Mouse (Mus musculus) liver (tissue): Measurements from ENCODE around the gene Samd8.
A peak's percentile ranks its signal among the peaks of the same experiment; 100 is the strongest.

Experiments used
- DNase-seq: peaks from one replicate; pipeline ENCODE4 v3.0.0-alpha.2; 2020; ENCODE audit warnings: mixed read lengths

The Samd8 gene

DNA sequence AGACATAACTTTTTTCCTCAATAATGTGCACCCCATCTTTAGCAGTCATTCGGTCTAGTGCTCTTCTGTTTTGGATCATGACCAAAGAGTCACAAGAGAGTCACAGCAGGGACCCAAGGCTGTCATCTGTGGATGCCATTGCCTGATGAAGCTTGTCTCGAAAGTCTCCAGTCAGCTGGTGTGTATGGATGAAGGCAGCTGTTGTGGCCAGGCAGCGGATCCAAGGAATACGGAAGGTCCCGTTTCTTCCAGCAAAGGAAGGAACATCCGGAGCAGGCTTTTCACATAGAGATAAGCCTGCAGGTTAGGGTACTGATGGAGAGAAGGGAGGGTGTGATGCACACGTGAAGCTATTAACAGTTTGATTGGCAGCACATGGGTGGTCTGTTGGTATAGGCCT, 51.3 kb downstream of the Samd8 start:
- no peak for DNase-seq

DNA sequence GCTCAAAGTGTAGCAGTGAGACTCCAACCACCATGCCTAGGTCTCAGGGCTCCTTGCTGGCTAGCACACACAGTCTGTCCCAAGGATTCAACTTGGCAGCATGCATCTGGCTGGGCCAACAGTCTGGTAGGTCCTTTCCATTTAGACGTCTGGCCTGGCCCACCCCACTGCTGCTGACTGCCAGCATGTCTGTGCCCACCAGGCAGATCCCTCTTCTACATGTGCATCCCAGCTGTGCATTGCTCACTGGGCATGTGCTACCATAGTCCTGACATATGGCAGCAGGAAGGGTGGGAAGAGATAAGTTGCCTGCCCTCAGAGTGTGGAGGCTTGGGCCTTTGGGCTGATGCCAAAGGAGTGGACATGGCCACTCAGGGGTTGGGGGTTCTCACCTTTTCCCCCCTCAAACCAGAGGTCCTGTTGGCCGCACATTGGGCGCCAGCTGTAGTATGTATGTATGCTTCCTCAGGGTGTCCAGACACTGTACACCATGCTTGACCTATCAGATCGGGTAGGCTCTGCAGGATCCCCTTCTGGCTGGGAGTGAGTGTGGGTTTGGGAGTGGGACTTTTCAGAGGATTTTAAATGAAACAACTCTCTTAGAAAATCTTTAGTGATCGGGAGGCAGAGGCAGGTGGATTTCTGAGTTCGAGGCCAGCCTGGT, 52.3 kb downstream of the Samd8 start:
- DNase-seq: no peak

DNA sequence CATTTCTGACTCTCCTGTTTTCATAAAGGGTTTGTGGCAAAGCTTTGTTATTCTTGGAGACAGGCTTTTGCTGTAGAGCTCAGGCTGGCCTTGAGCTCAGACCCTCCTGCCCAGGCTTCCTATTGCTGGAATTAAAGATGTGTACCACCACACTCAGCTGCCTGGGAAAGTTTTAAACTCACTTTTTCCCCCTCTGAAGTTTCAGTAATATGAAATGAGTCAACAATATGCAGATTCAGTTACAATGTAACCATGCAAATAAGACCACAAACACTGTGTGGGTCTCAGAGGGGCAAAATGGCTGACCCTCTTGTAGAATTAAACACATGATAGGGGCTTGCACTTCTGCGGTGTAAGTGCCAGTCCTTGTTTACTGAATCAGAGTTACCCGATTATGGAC, 55.9 kb downstream of the Samd8 start:
- no peak for DNase-seq

DNA sequence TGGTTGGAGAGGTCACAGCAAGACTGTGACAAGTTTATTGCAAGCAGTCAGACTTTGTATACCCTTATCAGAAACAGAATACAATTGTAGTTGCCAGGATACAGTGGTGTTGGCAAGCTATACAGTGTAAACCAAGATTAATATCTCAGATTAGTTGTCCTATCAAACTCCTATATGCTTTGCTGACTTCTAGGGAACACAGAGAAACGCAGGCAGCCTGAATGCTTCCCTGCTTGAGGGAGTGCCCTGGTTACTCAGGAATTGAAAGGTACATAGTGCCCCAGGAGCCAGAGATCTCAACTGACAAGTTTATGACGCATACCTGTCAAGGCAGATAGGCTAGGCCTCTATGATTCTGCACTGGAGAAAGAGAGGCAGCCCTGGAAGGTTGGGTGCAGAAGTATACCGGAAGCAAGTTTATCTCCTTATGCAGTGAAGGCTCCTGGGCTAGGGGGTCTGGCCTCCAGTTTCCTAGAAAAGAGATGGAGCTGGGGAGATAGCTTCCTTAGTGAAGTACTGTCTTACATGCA, 56.4 kb downstream of the Samd8 start:
- peak; percentile 49 for DNase-seq

DNA sequence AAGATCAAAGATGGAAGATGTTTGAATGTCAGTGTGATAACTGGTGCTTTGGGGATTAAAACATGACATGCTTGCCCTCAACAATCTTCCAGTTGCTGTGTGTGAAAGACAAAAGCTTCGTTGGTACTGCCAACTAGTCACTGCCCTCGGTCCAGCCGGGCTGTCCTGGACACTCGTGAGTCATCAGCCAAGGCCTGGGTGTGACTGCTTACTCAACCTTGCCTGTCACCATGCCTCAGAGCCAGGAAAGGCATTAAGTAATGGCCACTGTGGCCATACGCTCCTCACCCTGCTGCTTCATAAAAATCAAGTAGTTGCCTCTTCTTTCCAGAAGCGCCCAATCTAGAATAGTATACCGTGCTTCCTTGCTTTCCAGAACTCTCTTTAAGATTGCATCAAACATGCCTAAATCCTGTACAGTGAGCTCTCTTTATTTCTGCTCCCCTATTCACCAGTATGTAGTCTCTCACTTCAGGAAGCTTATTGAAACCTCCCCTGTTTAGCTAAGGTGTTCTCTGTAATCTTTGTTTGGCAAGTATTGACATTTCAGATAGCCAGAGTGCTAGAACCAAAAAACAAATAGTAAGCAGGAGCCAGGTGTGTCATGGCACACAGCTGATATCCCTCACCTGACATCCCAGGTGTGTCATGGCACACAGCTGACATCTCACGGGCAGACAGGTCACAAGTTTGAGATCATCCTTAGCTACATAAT, 58.0 kb downstream of the Samd8 start:
- DNase-seq: no peak

DNA sequence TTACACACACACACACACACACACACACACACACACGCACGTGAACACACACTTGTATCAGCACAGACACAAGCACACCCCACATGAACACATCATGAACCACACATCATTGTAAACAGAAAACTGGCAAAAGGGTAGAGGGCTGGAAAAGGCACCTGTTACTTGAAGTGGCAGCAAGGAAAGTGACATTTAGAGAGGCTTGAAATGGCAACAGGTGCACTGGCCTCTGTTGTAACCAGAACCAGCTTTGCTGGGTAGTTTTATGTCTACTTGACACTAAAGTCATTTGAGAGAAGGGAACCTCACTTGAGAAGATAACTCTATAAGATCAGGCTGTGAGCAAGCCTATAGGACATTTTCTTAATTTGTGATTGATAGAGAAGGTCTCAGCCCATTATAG, 59.1 kb downstream of the Samd8 start:
- no peak for DNase-seq

DNA sequence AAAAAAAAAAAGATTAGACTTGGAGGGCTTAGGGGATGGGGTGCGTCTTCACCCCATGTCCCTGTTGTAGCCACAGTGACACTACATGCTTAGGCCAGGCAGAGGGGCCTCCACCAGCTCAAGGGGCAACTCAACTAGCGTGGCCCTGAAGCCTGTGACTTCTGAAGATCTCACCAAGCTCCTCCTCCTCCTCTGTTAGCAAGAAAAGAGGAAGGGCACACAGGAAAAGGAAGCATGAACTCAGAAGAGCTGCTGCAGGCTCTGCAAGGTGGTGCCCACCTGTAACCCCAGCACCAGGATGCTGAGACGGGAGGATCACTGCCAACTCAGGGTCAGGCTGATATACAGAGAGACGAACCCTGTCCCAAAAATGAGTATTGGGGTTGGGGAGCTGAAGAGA, 61.0 kb downstream of the Samd8 start:
- no peak for DNase-seq

DNA sequence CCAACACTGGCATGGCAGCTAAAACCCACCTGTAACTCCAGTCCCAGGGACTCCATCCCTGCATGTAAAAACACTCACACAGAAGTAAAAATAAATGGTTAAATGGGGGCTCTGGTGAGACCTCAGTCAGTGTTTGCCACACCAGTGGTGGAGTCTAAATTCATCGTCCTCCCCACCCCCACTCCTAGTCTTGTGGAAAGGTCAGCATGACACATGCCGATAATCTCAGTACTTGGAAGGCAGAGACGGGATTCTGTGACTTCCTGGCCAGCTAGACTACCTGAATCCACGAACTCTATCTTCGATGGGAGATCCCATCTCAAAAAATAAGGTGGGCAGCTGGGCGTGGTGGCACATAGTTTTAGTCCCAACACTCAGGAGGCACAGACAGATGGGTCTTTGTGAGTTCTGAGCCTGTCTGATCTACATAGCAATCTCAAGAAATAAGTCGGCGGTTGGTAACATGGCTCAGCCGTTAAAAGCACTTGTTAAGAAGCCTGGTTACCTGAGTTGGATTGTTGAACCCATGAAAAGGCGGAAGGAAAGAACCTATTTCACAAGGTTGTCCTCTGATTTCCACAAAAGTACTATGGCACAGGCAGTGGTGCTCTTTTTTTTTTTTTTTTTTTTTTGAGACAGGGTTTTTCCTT, 61.5 kb downstream of the Samd8 start:
- no peak for DNase-seq

DNA sequence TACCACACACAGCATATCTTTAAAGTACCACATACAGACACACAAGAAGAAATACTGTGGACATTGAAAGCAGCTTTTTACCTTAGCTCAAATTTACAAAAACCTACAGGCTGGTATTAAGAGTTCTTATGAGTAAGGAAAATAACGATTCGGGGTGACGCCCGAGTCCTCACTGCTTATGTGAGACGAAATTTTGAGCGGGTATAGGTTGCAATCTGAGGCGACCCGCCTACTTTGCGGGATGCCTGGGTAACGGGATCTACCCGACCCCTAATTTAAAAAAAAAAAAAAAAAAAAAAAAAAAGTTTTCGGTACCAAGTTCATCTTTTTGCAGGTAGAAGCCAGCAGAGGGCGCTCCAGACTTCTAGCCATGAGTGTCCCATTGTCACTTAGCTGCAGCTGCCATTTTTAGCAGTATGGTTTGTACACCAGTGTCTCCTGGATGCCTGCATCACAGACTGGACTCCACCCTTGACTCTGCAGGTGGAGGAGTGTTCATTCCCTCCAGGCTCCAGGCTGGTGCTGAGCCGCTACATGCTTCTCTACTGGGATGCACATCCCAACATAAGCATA, 62.3 kb downstream of the Samd8 start:
- peak; percentile 87 for DNase-seq

DNA sequence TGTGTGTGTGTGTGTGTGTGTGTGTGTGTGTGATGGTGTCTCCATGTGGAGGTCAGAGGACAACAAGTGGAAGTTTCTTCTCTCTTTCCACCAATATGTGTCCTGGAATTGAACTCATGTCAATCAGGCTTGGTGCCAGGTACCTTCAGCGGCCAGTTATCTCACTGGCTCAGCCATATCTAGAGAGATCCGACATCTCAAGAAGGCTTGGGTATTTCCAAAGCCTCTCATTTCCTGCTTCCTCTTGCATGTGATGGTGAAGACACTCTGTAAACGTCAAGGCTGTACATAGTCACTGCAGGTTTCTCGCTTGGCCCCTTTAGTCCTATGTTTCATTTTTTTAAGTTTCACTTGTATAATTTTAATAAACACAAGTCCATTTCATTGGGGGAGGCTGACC, 62.9 kb downstream of the Samd8 start:
- peak; percentile 19 for DNase-seq

DNA sequence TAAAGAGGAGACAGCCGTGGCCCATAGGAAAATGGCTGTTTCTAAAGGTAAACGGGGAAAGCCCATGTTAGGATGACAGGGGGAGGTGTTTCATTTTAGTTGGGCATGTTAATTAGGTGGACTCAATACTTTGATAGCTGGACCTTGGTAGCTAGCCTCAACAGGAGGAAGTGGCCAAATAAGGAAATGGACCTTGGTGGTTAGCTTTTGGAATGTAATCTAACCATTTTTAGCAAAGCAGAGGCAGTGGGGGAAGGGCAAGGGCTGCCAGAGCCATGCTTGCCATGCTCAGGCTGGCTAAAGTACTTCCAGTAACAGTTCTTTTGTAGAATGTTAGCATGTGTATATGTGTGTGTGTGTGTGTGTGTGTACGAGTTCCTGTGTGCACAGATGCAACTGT, 63.5 kb downstream of the Samd8 start:
- DNase-seq: peak; percentile 24

DNA sequence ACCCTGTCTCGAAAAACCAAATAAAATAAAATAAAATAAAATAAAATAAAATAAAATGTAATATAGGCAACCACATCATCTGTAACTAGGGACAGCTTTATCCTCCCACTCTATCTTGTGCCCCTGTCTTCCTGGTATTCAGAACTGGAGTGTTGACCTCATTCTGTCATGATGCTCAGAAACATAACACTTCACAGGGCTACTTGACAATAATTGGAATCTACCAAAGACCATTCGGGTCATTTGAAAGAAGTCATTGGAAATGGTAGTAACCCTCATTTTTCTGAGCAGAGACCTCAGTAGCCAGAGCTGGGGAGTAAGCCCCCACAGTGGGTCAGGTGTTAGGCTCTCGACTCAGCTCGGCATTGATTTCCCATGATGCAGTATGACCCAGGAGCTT, 64.3 kb downstream of the Samd8 start:
- no peak for DNase-seq

DNA sequence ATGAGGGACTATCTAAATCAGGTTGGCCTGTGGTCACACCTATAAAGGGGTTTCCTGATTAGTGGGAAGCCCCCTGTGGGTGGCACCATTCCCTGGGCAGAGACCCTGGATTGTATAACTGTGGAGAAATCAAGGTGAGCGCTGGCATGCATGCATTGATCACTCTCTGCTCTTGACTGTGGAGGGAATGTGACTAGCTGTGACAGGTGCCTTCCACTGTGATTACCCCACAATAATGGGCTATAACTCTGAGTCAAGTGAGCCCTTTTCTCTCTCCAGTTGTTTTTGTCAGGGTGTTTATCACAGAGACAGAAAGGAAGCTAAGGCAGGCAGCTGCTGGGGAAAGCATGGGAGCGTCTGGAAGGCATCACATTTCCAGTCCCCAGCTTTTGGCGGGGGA, 65.9 kb downstream of the Samd8 start:
- no peak for DNase-seq

DNA sequence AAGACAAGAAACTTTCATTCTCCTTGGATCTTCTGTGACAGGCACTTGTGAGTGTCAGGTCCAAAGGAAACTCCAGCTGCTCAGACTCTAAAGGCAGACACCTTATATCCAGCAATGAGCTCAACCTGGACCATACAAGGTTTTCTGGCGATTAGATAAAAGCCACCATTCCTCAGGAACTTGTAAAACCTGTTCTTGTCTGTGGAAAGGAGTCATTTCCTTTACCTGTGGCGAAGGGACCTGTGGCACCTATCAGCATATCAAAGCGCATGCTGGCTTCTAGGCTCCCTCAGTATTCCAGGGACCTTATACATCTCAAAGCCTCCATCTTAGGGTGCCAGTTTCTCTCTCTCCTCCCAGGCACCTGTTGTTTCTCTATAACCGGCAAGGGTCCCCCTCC, 67.1 kb downstream of the Samd8 start:
- no peak for DNase-seq

DNA sequence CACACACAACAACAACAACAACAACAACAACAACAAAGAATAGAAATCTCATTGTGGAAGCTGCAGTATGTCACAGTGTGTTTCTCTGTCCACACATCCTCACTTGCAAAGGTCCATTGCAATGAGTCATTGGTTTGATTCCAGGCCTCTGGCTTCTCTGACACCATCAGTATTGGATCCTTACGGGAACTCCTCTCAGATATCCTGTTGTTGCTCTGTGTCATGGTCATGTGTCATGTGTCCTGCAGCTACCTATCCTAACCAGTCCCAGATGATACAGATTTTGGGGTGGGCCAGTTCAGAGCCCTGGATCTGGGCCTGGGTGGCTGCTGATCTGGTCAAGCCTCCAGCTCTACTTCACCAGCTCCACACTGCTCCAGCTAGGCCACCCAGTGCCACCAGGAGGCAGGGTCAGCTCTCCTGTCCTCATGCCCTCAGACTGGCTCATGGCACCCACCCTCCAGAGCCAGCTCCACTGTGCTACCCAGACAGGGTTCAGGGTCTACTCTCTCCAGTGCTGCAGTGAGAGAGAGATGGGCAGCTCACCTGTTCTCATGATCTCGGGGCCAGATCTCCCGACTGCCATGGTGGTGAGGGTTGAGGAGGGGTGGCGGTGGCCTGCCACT, 70.7 kb downstream of the Samd8 start:
- DNase-seq: peak; percentile 23

DNA sequence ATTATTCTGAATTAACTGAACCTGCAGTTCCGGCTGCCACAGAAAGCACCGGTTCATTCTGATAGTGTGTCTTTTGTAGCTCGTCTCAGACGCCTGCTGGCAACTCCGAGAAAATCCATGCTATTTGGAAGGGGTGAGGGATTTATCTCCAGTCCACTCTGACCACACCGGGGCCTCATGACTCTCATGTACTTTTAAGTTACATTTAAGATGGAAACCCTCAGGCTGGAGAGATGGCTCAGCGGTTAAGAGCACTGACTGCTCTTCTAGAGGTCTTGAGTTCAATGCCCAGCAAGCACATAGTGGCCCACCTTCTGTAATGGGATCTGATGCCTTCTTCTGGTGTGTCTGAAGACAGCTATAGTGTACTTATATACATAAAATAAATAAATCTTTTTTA, 72.0 kb downstream of the Samd8 start:
- DNase-seq: peak; percentile 11

DNA sequence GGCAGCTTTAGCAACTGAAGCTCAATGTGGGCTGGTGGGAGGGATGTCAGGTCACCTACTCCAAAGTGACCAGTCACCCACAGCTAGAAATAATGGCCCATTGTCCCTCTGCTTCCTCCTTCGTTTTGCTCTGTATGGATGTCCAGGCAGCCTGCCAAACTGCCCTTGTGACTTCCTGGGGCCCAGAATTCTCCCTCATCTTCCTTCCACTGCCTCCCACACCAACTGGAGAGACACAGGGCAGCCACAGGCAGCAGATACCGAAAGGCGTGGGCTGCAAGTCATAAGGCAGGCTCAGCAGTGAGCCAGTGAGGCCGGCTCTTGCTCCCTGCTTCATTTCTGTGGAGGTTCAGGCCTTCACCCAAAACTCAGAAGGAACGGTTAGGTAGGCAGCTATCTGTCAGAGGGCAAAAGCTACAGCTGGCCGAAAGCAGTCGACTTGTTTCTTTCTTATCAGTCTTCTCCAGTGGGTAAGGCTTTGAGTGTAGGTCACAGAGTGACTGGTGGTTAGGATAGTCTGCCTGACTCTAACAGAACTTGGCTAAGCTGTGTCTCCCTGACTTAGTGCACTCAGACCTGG, 72.6 kb downstream of the Samd8 start:
- DNase-seq: peak; percentile 74

DNA sequence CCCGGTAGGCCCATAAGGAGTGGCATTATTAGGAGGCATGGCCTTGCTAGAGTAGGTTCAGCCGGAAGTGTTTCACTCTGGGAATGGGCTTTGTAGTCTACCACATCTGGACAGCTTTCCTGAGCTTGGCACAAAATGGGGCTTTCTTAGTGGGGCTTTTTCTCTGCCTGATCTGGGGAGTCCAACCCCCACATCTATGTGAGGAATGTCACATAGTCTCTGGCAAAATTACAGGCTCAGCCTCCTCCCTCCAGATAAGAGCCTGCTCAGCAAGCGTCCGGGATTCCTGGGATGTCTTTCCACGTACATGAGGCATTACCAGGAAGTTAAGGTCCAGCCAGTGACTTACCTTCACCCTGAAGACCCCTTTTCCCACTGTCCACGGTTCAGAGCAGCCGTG, 73.6 kb downstream of the Samd8 start:
- DNase-seq: peak; percentile 18

DNA sequence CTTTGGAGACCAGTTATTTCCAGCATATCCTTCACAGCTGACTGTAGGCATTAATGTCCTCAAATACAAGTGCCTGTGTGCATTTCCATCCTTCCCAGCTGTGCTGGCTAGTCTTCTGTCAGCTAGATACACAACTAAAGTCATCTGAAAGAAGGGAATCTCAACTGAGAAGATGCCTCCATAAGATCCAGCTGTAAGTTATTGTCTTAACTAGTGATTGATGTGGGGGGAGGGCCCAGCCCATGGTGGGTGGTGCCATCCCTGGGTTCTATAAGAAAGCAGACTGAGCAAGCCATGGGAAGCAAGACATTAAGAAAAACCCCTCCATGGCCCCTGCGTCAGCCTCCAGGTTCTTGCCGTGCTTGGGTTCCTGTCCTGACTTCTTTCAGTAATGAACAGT, 74.6 kb downstream of the Samd8 start, which contains the start of gene Vdac2:
Gene Vdac2 (plus strand): TSS at position 301 of the 400 bp plus-strand sequence.
- DNase-seq: no peak

DNA sequence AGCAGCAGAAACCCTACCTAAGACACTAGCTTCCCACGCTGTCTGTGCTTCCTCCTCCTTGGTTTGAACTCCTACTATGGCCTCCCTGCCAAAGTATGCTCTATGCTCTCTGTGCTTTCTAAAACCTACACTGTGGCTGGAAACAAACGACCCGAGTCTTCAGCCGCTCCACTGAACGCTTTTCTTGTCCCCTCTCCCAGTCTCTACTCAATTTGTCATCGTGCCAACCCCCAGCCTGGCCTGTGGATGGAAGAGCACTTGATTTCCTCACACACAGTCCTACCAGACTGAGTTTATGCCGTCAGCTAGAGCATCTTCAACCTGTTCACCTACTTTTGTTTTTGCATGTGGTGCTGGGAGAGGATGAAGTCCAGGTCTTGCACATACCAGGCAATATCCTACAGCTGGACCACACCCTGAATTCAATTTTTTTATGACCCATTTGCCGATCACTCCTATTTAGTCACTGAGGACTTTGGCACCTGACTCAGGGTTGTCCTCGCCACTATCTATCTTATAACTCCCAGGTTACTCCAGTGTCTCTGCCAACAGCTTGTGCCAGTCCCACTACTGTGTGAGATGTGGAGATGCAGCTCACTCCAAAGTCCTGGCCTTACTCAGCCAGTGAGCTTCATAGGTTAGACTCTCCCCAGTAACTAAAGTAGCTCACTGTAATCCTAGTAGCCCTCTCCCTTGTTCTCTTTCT, 75.6 kb downstream of the Samd8 start:
- no peak for DNase-seq

DNA sequence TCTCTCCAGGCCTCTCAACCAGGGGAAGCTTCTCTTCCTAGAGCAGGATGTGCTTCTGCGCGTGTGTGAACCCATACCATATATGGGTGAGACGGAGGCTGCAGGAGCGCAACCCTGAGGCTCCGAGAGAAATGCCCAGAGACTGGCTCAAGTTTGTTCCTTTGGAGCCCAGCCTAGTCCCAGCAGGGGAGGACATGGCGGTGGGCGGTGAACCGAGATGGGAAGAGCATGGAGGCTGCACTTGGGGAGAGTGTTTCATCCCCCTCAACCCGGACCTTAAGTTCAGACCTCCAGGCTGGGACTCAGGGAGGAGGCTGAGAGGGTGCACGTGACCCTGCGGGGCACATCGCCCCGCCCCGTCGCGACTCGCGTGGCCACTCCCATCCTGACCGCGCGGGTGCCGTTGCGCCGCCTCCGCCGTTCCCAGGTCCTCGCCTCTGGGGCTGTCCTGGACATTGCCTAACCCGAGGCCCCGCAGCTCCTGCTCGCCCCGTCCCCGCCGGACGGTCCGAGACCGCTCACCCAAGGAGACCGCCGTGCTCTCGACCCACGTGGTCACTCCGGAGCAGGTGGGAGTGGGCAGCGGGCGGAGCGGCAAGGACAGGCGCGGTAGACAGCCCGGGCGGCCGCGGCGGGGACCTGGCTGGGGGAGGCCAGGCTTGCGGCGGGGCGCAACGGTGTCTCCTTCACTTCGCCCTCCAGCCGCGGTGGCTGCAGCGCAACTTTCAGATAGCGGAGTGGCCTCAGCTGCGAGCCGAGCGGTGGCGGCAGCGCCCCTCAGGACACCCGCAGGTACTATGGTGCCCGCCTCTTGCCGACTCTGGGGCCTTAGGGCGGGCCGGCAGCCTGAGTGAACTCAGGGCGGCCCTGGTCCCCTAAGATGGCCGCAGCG, 80.8 kb downstream of the Samd8 start:
- DNase-seq: peak; percentile 97
